Mouse (Mus musculus): Measurements from ENCODE around the gene Tjp3. TPM values are rescaled to one million over a fixed set of nuclear protein-coding genes. Genes with fewer than 3 reads are reported as not detected.
"Not testable (repeated sequence)": the region's sequence is repeated elsewhere in the genome, so short reads cannot be mapped to it uniquely, and the experiment has no call there.

Tjp3 gene
- polyA plus RNA-seq, 1 experiment: 239 TPM

DNA sequence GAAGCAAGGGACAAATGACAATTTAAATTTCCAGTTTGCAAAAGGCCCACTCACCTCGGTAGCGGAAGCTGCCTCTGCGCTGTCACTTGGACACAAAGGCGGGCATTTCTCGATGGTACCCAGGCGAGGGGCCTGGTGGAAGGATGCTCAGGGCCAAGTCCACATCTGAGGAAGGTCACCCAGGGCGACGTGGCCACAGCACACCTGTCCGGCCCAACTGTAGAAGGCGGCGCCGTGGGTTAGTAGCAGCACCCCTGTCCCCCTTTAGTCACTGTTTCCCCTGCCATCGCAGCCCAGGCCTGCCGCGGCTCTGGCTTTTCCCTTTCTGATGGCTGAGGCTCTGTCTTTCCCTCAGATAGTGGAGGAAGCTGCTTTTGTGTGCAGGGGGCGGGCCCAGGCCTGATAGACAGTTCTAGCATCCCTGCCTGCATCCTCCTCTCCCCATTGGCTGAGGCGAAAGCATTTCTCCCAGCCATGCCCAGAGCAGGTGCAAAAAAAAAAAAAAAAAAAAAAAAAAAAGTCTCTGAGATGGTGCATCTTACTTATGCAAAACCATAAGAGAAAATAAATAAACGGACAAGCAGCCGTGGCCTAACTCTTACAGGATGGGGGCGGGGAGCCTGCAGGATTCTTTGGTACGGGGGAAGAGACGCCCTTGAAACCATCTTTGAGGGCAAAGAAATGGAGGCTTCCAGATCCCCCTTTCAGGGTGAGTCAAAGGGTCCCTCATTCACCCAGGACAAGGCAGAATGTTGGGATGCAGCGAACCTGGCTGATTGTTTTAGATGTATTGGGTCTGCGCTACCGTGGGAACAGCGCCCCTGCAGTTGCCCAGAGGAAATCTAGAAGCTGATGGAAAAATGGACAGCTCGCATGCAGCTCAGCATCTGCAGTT is 60.7 kb downstream of the Tjp3 start, which contains the start of gene Atcay:
Gene Atcay, minus strand, starts transcription at position 396 of the 895 bp plus-strand sequence.
- Histone ChIP-seq H3K4me1 (ENCODE audit: control insufficient read depth, insufficient read depth, insufficient read length, low read length) (peaks cover 16% of the 10 kb centered on the region), H3K36me3 (ENCODE audit: control insufficient read depth, insufficient read depth, low read length) (0 out of 2 replicates have a peak, but pooled peaks cover under 1% of the 10 kb centered on the region), H3K4me3 (ENCODE audit: low read depth, low read length) (peak within 1 kb of the TSS; percentile 20), H3K27me3 (ENCODE audit: control insufficient read depth, insufficient read depth, low read length) (0 out of 2 replicates have a peak, but pooled peaks cover 5% of the 10 kb centered on the region), H3K27ac (ENCODE audit: insufficient read depth, low read depth, low read length) (no peak within 1 kb of the TSS)
- TF ChIP-seq POLR2A (IDR thresholded peaks at IDR 0.05; ENCODE audit: low read depth, low read length) (no peak), CTCF (IDR thresholded peaks at IDR 0.05; ENCODE audit: extremely low read depth, insufficient read length, insufficient replicate concordance, low read depth, low read length) (peak; percentile 57; the same call in 1 of the 2 replicates)
- WGBS: 27% methylated on average over 27 of the region's 27 CpGs

DNA sequence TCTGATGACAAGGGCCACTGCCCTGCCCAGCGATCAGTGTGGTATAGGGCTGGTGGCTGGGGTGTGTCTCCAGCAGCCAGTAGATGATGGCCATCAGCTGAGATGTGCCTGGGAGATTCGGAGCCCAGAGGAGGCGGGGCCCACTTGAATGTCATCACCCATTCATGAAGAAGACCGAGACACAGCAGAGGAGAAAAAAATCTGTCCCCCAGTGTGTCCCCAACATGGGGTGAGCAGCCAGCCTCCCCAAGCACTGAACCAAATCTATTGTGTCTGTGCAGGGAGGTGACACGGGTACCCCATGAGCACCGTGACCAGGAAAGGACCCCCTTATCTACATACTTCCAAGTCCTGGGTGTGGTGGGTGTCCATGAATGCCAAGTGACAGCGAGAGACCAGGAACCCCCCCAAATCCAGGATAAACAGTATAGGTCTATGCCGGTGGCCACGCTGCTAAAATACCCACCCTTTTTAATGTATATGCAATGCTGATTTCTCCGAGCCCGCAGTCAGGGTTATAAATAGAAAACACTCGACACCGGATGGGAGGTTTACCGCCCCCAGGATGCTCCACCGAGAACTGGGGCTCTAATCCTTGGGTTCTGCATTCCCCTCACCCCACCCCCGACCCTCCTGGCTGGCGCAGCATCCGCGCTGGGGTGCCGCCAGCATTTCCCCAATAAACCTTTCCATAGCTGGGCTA is 61.5 kb downstream of the Tjp3 start:
- no peak for TF ChIP-seq CTCF (IDR thresholded peaks at IDR 0.05; ENCODE audit: extremely low read depth, insufficient read length, insufficient replicate concordance, low read depth, low read length)
- no peak for TF ChIP-seq POLR2A (IDR thresholded peaks at IDR 0.05; ENCODE audit: low read depth, low read length)
- H3K36me3 ChIP-seq (ENCODE audit: control insufficient read depth, insufficient read depth, low read length): no peaks in the 10 kb centered on the region
- H3K27me3 ChIP-seq (ENCODE audit: control insufficient read depth, insufficient read depth, low read length): 0 out of 2 replicates have a peak, but pooled peaks cover 5% of the 10 kb centered on the region
- no peak overlapping the region for H3K27ac ChIP-seq (ENCODE audit: insufficient read depth, low read depth, low read length)
- WGBS: 26% methylated on average over 20 of the region's 20 CpGs
- peak overlapping the region; percentile 20 for H3K4me3 ChIP-seq (ENCODE audit: low read depth, low read length)
- peaks cover 12% of the 10 kb centered on the region for H3K4me1 ChIP-seq (ENCODE audit: control insufficient read depth, insufficient read depth, insufficient read length, low read length)

DNA sequence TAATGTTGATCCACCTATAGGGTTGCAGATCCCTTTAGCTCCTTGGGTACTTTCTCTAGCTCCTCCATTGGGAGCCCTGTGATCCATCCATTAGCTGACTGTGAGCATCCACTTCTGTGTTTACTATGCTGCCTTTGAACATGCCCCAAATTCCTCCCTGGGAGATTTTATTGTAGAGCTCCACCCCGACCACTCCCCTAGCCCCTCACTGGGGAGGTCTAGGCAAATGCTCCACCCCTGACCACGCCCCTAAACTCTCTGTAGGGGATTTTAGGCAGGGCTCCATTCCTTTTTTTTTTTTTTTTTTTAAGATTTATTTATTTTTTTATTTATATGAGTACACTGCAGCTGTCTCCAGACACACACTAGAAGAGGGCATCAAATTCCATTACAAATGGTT is 67.7 kb downstream of the Tjp3 start:
- H3K4me3 ChIP-seq (ENCODE audit: low read depth, low read length); H3K27me3 ChIP-seq (ENCODE audit: control insufficient read depth, insufficient read depth, low read length); H3K36me3 ChIP-seq (ENCODE audit: control insufficient read depth, insufficient read depth, low read length); H3K27ac ChIP-seq (ENCODE audit: insufficient read depth, low read depth, low read length); H3K4me1 ChIP-seq (ENCODE audit: control insufficient read depth, insufficient read depth, insufficient read length, low read length): not testable (repeated sequence)
- 61% methylated on average over 2 of the region's 2 CpGs for WGBS

Other genes starting within 250 kb of the Tjp3 start
- gene Sgta, start 231.4 kb downstream of the Tjp3 start, polyA plus RNA-seq (2012; rRNA removed): 116 and 222 TPM in 2 replicates
- gene Thop1, start 221.5 kb downstream of the Tjp3 start, polyA plus RNA-seq (2012; rRNA removed): 26.5 and 33.3 TPM in 2 replicates
- gene Creb3l3, start 192.7 kb downstream of the Tjp3 start, polyA plus RNA-seq (2012; rRNA removed): 163 and 498 TPM in 2 replicates
- 214 and 554 TPM in 2 replicates for gene Map2k2, start 185.7 kb downstream of the Tjp3 start, polyA plus RNA-seq (2012; rRNA removed)
- gene Zbtb7a, start 156.4 kb downstream of the Tjp3 start, polyA plus RNA-seq (2012; rRNA removed): 94.8 and 187 TPM in 2 replicates
- gene Pias4, start 123.7 kb downstream of the Tjp3 start, polyA plus RNA-seq (2012; rRNA removed): 29.1 and 53.3 TPM in 2 replicates
- 755 and 1,606 TPM in 2 replicates for gene Eef2, start 115.0 kb downstream of the Tjp3 start, polyA plus RNA-seq (2012; rRNA removed)
- 102 and 228 TPM in 2 replicates for gene Dapk3, start 108.6 kb downstream of the Tjp3 start, polyA plus RNA-seq (2012; rRNA removed)
- gene 4930442H23Rik, start 107.7 kb downstream of the Tjp3 start, polyA plus RNA-seq (2012; rRNA removed): not detected in 2 replicates
- gene Nmrk2, start 89.5 kb downstream of the Tjp3 start, polyA plus RNA-seq (2012; rRNA removed): not detected in 2 replicates
- 0.53 and 0.60 TPM in 2 replicates for gene Atcay, start 60.7 kb downstream of the Tjp3 start, polyA plus RNA-seq (2012; rRNA removed)
- 4.9 and 14.2 TPM in 2 replicates for gene Zfr2, start 58.4 kb downstream of the Tjp3 start, polyA plus RNA-seq (2012; rRNA removed)
- gene Matk, start 38.6 kb downstream of the Tjp3 start, polyA plus RNA-seq (2012; rRNA removed): 6.8 and 13.0 TPM in 2 replicates
- 104 and 169 TPM in 2 replicates for gene Mrpl54, start 24.6 kb downstream of the Tjp3 start, polyA plus RNA-seq (2012; rRNA removed)
- 100 and 207 TPM in 2 replicates for gene Apba3, start 24.6 kb downstream of the Tjp3 start, polyA plus RNA-seq (2012; rRNA removed)
- 26.1 and 50.8 TPM in 2 replicates for gene Pip5k1c, start 1.4 kb upstream of the Tjp3 start, polyA plus RNA-seq (2012; rRNA removed)
- 16.6 and 29.2 TPM in 2 replicates for gene Cactin, start 29.5 kb upstream of the Tjp3 start, polyA plus RNA-seq (2012; rRNA removed)
- 10.0 and 10.2 TPM in 2 replicates for gene Tbxa2r, start 37.1 kb upstream of the Tjp3 start, polyA plus RNA-seq (2012; rRNA removed)
- 0.67 and 1.2 TPM in 2 replicates for gene Gipc3, start 51.7 kb upstream of the Tjp3 start, polyA plus RNA-seq (2012; rRNA removed)
- gene Hmg20b, start 58.9 kb upstream of the Tjp3 start, polyA plus RNA-seq (2012; rRNA removed): 86.8 and 196 TPM in 2 replicates
- 14.6 and 22.7 TPM in 2 replicates for gene Mfsd12, start 65.9 kb upstream of the Tjp3 start, polyA plus RNA-seq (2012; rRNA removed)
- gene 4930404N11Rik, start 74.2 kb upstream of the Tjp3 start, polyA plus RNA-seq (2012; rRNA removed): 7.4 and 20.5 TPM in 2 replicates
- 70.5 and 132 TPM in 2 replicates for gene Fzr1, start 86.9 kb upstream of the Tjp3 start, polyA plus RNA-seq (2012; rRNA removed)
- gene Dohh, start 92.8 kb upstream of the Tjp3 start, polyA plus RNA-seq (2012; rRNA removed): 86.8 and 113 TPM in 2 replicates
- 1.8 and 4.8 TPM in 2 replicates for gene Gm48551, start 92.9 kb upstream of the Tjp3 start, polyA plus RNA-seq (2012; rRNA removed)
- gene Gm48552, start 97.4 kb upstream of the Tjp3 start, polyA plus RNA-seq (2012; rRNA removed): 2.9 and 5.0 TPM in 2 replicates
- 2,702 and 6,898 TPM in 2 replicates for gene Smim24, start 101.5 kb upstream of the Tjp3 start, polyA plus RNA-seq (2012; rRNA removed)
- gene Nfic, start 164.1 kb upstream of the Tjp3 start, polyA plus RNA-seq (2012; rRNA removed): 15.5 and 19.4 TPM in 2 replicates
- 1.1 and 3.3 TPM in 2 replicates for gene Celf5, start 191.1 kb upstream of the Tjp3 start, polyA plus RNA-seq (2012; rRNA removed)
- gene Ncln, start 204.8 kb upstream of the Tjp3 start, polyA plus RNA-seq (2012; rRNA removed): 196 and 354 TPM in 2 replicates
- gene S1pr4, start 208.6 kb upstream of the Tjp3 start, polyA plus RNA-seq (2012; rRNA removed): 4.0 and 5.6 TPM in 2 replicates
- gene Gna15, start 232.6 kb upstream of the Tjp3 start, polyA plus RNA-seq (2012; rRNA removed): 1.5 and 3.0 TPM in 2 replicates

Data from small intestine, adult 2 months (tissue).